Mouse (Mus musculus) duodenum, adult 2 months (tissue): ENCODE data around the gene Zfp110. TPM values are rescaled to one million over a fixed set of nuclear protein-coding genes. Genes with fewer than 3 reads are reported as not detected.

Experiments used
- polyA plus RNA-seq: library from polyadenylated mRNA; depleted of rRNA; stranded (reverse); fragments of >200 nt; gene quantifications from 2 replicates; pipeline ENCODE4 v1.2.3, GENCODE M21; 2012; ENCODE audit warnings: low replicate concordance; rRNA removed

Zfp110 gene
- polyA plus RNA-seq, result 4.8 and 5.0 TPM in 2 replicates

DNA sequence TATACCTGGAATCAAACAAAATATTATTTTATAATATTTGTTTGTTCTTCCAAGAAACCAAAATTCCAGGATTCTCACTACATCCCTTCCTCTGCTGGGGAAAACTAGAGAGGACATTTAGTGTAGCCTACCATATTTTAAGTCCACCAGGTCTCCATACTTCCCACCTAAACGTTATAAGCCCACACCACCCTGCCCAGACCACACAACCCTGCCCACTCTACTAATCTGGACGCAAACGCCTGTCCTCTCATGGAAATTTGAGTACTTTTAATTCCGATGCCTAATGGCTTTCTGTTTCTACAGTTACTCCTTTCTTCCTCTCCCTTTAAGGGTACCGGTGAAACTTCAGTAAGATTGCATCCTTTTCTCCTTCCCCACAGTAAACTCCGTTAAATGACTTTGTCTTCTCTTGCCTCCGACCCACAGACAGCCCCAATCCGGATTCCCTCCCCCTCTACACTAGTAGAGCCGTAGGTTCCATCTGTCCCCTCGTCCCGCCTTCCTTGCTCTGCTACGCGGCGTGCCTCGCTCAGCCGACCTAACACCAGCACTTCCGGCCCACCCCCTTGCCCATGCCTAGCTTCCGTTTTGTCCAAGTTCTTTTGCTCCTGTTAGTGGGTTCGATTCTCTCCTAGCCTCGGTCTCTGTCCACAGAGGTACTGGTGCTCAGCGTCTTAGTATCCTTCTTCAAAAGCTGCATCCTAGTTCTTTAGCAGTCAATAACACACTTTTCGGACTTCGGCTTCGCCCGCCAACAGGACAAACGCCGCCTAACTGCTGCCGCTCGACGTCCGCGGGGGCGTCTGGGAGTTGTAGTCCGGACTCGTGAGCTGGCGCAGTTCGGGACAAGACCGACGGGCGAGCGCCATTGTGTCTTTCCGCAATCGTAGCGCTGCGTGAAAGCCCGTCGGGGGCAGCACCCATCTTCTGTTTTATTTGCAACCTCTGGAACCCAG, at the start of gene Zfp110:
Gene Zfp110, plus strand, starts transcription at position 600 of the 959 bp plus-strand sequence.

DNA sequence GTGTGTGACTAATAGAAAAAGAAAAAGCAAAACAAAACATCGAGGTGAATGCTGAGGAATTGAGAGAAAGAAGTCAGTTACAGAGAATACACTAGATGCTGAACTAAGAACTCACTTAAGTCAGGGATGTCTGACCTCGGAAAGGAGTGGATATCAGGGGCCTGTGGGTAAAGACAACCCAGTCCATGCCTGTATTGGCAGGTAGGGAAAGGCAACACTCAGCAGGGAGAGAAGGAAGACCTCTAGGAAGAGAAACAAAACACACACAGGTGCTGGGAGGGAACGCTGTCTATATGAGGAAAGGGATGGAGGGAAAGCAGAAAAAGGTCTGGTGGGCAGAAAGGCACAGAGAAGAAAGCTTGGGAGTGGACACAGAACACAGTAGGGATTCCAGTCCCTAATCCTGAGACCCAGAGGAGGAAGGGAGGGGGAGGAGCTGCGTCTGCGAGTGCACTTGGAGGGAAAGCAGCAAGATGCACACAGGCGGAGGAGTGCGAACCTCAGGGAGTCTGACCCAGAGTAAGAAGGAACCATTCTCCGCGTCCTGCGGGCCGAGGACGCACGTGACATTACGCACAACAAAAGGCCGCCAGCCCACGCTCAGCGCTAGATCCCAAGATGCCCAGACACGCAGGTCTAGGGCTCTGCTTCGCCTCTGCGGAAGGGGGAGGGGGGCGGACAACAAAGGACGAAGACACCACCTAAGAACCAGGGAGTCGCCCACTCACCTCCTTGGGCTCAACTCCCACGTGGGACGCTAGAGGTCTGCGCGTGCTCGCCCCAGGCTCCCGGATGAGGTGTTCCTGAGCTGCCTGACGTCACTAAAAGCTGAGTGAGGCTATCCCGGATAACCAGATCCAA, 31.5 kb upstream of the Zfp110 start, which contains the start of gene Zscan18:
Gene Zscan18, minus strand, starts transcription at position 770 of the 861 bp plus-strand sequence.

GRCm38 (mm10) chr7:12818521-12819295, 15.9 kb upstream of the Zfp110 start, which contains the start of gene Zfp329:
TSS of gene Zfp329 (minus strand) at chr7:12818858.

GRCm38 (mm10) chr7:12880911-12881660, 46.5 kb downstream of the Zfp110 start, which contains the start of gene Zfp128:
TSS of gene Zfp128 (plus strand) at chr7:12881177.

GRCm38 (mm10) chr7:12897655-12898410, 63.3 kb downstream of the Zfp110 start, which contains the start of gene Zscan22:
TSS of gene Zscan22 (plus strand) at chr7:12897815.

Other genes starting within 250 kb of the Zfp110 start
- gene Vmn2r53, start 226.0 kb upstream of the Zfp110 start, polyA plus RNA-seq, result under 0.01 TPM in 1 of 2 replicates, not detected in the other
- not detected in 2 replicates for gene Vmn2r54, start 194.4 kb upstream of the Zfp110 start, polyA plus RNA-seq
- not detected in 2 replicates for gene Vmn2r55, start 149.8 kb upstream of the Zfp110 start, polyA plus RNA-seq
- gene Vmn2r56, start 99.8 kb upstream of the Zfp110 start, polyA plus RNA-seq, result not detected in 2 replicates
- 0.25 and 0.32 TPM in 2 replicates for gene Zscan18, start 31.1 kb upstream of the Zfp110 start, polyA plus RNA-seq
- 0.04 and 0.11 TPM in 2 replicates for gene Zfp329, start 15.9 kb upstream of the Zfp110 start, polyA plus RNA-seq
- 0.16 TPM in 1 of 2 replicates, not detected in the other for gene Zfp128, start 46.4 kb downstream of the Zfp110 start, polyA plus RNA-seq
- 3.3 and 4.4 TPM in 2 replicates for gene Zscan22, start 63.1 kb downstream of the Zfp110 start, polyA plus RNA-seq
- 923 and 1,500 TPM in 2 replicates for gene Rps5, start 87.5 kb downstream of the Zfp110 start, polyA plus RNA-seq
- 0.14 and 0.33 TPM in 2 replicates for gene Rnf225, start 92.7 kb downstream of the Zfp110 start, polyA plus RNA-seq
- 2.2 and 3.4 TPM in 2 replicates for gene Zfp324, start 131.1 kb downstream of the Zfp110 start, polyA plus RNA-seq
- gene Zfp446, start 143.1 kb downstream of the Zfp110 start, polyA plus RNA-seq, result 1.6 and 2.4 TPM in 2 replicates
- gene Slc27a5, start 163.4 kb downstream of the Zfp110 start, polyA plus RNA-seq, result 0.53 and 1.1 TPM in 2 replicates
- 163 and 224 TPM in 2 replicates for gene Trim28, start 164.4 kb downstream of the Zfp110 start, polyA plus RNA-seq
- gene Zbtb45, start 175.3 kb downstream of the Zfp110 start, polyA plus RNA-seq, result 40.6 and 44.7 TPM in 2 replicates
- gene Chmp2a, start 200.0 kb downstream of the Zfp110 start, polyA plus RNA-seq, result 34.9 and 69.3 TPM in 2 replicates
- 110 and 111 TPM in 2 replicates for gene Ube2m, start 203.5 kb downstream of the Zfp110 start, polyA plus RNA-seq
- 1.1 and 1.6 TPM in 2 replicates for gene Mzf1, start 220.0 kb downstream of the Zfp110 start, polyA plus RNA-seq